Mouse (Mus musculus): ENCODE data around the gene Pabpc6. TPM values are rescaled to one million over a fixed set of nuclear protein-coding genes. Genes with fewer than 3 reads are reported as not detected.

Gene Pabpc6
- polyA plus RNA-seq (2014; fragmentation: Nextera tagmentation; extraction: Ambion mirVana) = not detected in 2 replicates

DNA sequence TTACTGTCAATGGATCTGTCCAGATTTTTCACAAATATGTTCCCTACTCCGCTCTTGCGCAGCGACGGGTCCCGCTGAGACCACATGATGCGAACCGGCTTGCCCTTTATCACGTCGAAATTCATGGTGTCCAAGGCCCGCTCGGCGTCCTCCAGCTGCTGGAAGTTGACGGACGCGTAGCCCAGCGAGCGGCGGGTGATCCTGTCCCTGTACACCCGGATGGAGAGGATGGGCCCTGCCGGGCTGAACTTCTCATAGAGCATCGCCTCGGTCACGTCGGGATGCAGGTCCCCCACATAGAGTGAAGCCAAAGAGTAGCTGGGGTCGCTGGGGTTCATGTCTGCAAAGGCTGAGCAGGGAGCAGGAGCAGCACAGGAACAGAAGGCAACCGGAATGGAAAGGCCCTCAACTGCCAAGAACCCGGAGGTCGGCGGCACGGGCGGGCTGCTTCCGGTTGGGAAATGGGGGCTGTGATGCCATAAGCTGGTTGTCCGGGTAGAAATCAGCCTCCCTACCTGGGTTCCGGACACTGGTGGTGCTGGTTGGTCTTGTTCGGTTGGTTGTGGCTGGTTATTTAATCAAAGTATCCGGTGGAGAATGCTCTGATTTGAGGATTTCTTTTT, at the start of gene Pabpc6:
Pabpc6 (minus strand) TSS at position 435 of the 623 bp plus-strand sequence.
- H3K4me3 ChIP-seq (ENCODE audit: low read depth, low read length) = no peak within 1 kb of the TSS
- H3K9ac ChIP-seq (ENCODE audit: low read length) = no peak within 1 kb of the TSS
- no peaks in the 10 kb centered on the region for H3K27me3 ChIP-seq (replicated peaks; ENCODE audit: control insufficient read depth, insufficient read depth, low read length)
- no peak within 1 kb of the TSS for H3K27ac ChIP-seq (ENCODE audit: low read depth)
- DNase-seq (ENCODE audit: low spot score) = no peak
- no peak within 1 kb of the TSS for H3K4me2 ChIP-seq (ENCODE audit: low read length)
- no peaks in the 10 kb centered on the region for H3K36me3 ChIP-seq (ENCODE audit: control insufficient read depth, insufficient read depth, low read length)
- H3K9me3 ChIP-seq (ENCODE audit: control insufficient read depth, low read length) = no peaks in the 10 kb centered on the region
- 91% methylated on average over 36 of the region's 36 CpGs for WGBS
- no peak for ATAC-seq (replicated peaks; ENCODE audit: low FRiP score, low TSS enrichment, low read depth)
- no peaks in the 10 kb centered on the region for H3K4me1 ChIP-seq (replicated peaks; ENCODE audit: control insufficient read depth, insufficient read depth, low read length)

DNA sequence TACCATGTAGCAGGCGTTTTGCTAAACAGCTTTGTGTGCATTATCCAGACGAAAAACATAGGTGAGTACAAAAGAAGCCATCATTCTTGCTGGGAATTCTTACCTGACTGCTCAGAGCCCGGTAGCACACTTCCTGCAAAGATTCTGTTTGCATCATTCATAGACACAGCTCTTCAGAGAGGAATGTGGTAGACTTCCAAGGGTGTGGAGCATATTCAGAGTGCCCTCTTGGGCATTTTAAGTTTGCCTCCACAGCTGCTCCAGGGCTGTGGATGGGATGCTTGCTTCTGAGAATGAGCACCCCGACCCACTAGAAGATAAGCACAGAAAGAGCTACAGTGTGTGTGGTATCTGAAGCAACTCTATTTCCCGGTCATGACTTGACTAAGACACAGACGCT, 41.4 kb upstream of the Pabpc6 start:
- Histone ChIP-seq H3K27ac (ENCODE audit: low read depth) (no peak overlapping the region), H3K9ac (ENCODE audit: low read length) (no peak overlapping the region), H3K4me1 (replicated peaks; ENCODE audit: control insufficient read depth, insufficient read depth, low read length) (no peaks in the 10 kb centered on the region), H3K27me3 (replicated peaks; ENCODE audit: control insufficient read depth, insufficient read depth, low read length) (no peaks in the 10 kb centered on the region), H3K4me2 (ENCODE audit: low read length) (no peak overlapping the region), H3K36me3 (ENCODE audit: control insufficient read depth, insufficient read depth, low read length) (no peaks in the 10 kb centered on the region), H3K9me3 (ENCODE audit: control insufficient read depth, low read length) (no peaks in the 10 kb centered on the region), H3K4me3 (ENCODE audit: low read depth, low read length) (no peak overlapping the region)
- WGBS = 82% methylated on average over 6 of the region's 6 CpGs
- ATAC-seq (replicated peaks; ENCODE audit: low FRiP score, low TSS enrichment, low read depth) (no peak), DNase-seq (ENCODE audit: low spot score) (no peak)

- no peak overlapping the region for H3K27ac ChIP-seq (ENCODE audit: low read depth)
Measured at GRCm38 (mm10) chr17:9708888-9709287, 39.4 kb upstream of the Pabpc6 start.

DNA sequence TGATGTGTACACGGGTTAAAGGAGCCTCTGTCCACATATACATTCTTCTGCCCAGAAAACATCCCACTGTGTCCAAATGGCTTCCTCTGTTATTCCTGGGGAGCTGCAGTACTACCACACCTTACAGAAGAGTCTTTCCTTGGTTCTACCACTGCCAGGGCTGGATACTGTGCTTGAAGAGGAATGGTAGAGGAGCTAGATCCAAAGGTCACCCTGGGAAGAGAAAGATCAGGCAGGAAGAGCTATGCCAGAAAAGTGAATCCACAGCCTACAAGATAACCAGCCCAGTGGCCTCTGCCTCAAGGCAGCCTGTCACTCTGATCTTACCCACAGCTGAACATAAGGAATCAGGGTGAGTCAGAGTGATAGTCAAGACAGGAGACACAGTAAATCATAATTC, 37.8 kb upstream of the Pabpc6 start:
- Histone ChIP-seq H3K27me3 (replicated peaks; ENCODE audit: control insufficient read depth, insufficient read depth, low read length) (no peaks in the 10 kb centered on the region), H3K4me2 (ENCODE audit: low read length) (no peak overlapping the region), H3K9me3 (ENCODE audit: control insufficient read depth, low read length) (no peaks in the 10 kb centered on the region), H3K9ac (ENCODE audit: low read length) (no peak overlapping the region), H3K4me1 (replicated peaks; ENCODE audit: control insufficient read depth, insufficient read depth, low read length) (no peaks in the 10 kb centered on the region), H3K27ac (ENCODE audit: low read depth) (no peak overlapping the region), H3K36me3 (ENCODE audit: control insufficient read depth, insufficient read depth, low read length) (no peaks in the 10 kb centered on the region), H3K4me3 (ENCODE audit: low read depth, low read length) (no peak overlapping the region)
- ATAC-seq (replicated peaks; ENCODE audit: low FRiP score, low TSS enrichment, low read depth) (no peak), DNase-seq (ENCODE audit: low spot score) (no peak)
- 56% methylated on average over 1 of the region's 1 CpGs for WGBS

More at GRCm38 (mm10) chr17:9708888-9709287, 39.4 kb upstream of the Pabpc6 start:
- WGBS = 95% methylated on average over 3 of the region's 3 CpGs
- Histone ChIP-seq H3K4me1 (replicated peaks; ENCODE audit: control insufficient read depth, insufficient read depth, low read length) (no peaks in the 10 kb centered on the region), H3K36me3 (ENCODE audit: control insufficient read depth, insufficient read depth, low read length) (no peaks in the 10 kb centered on the region), H3K4me3 (ENCODE audit: low read depth, low read length) (no peak overlapping the region), H3K9me3 (ENCODE audit: control insufficient read depth, low read length) (no peaks in the 10 kb centered on the region), H3K4me2 (ENCODE audit: low read length) (no peak overlapping the region), H3K27me3 (replicated peaks; ENCODE audit: control insufficient read depth, insufficient read depth, low read length) (no peaks in the 10 kb centered on the region), H3K9ac (ENCODE audit: low read length) (no peak overlapping the region)
- DNase-seq (ENCODE audit: low spot score) = no peak
- no peak for ATAC-seq (replicated peaks; ENCODE audit: low FRiP score, low TSS enrichment, low read depth)

DNA sequence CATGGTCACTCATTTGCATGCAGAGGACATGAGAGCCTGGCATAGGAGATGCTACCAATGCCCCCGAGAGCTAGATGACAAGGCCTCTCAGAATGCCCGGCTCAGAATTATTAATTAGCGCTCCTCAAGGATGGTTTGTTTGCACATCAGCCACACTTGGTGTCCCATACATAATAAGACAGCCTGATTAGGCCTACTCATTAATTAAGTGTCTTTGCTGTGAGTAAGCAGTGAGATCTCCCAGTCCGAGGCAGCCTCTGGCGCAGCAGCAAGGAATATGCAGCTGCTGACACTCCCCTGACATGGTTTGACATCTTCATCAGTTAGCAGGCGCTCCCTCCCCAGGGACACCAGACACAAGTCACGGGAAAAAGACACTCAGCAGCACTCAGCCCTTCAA, 28.2 kb upstream of the Pabpc6 start:
- ATAC-seq (replicated peaks; ENCODE audit: low FRiP score, low TSS enrichment, low read depth) = no peak
- Histone ChIP-seq H3K36me3 (ENCODE audit: control insufficient read depth, insufficient read depth, low read length) (no peaks in the 10 kb centered on the region), H3K9me3 (ENCODE audit: control insufficient read depth, low read length) (no peaks in the 10 kb centered on the region), H3K4me1 (replicated peaks; ENCODE audit: control insufficient read depth, insufficient read depth, low read length) (no peaks in the 10 kb centered on the region), H3K9ac (ENCODE audit: low read length) (no peak overlapping the region), H3K27ac (ENCODE audit: low read depth) (no peak overlapping the region), H3K27me3 (replicated peaks; ENCODE audit: control insufficient read depth, insufficient read depth, low read length) (no peaks in the 10 kb centered on the region), H3K4me2 (ENCODE audit: low read length) (no peak overlapping the region), H3K4me3 (ENCODE audit: low read depth, low read length) (no peak overlapping the region)
- 65% methylated on average over 7 of the region's 7 CpGs for WGBS
- DNase-seq (ENCODE audit: low spot score) = no peak

DNA sequence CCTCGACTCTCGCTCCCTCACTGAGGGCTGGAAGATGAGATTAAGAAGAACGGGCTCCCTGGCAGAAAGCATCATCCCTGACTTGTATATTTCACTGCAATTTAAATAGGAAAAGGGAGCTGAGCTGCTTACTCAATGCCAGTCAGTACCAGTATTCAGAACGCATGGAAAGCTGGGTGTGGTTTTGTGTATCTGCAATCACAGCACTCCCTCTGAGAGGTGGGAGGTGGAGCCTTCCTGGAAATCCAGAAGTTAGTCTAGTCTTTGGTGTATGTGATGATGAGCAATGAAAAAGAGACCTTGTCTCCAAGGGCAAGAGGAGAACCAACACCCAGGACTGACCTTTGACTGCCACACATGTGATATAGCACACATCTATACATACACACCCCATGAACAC, 21.7 kb upstream of the Pabpc6 start:
- 69% methylated on average over 4 of the region's 4 CpGs for WGBS
- Histone ChIP-seq H3K9me3 (ENCODE audit: control insufficient read depth, low read length) (no peaks in the 10 kb centered on the region), H3K4me2 (ENCODE audit: low read length) (no peak overlapping the region), H3K27ac (ENCODE audit: low read depth) (no peak overlapping the region), H3K4me3 (ENCODE audit: low read depth, low read length) (no peak overlapping the region), H3K36me3 (ENCODE audit: control insufficient read depth, insufficient read depth, low read length) (no peaks in the 10 kb centered on the region), H3K27me3 (replicated peaks; ENCODE audit: control insufficient read depth, insufficient read depth, low read length) (no peaks in the 10 kb centered on the region), H3K4me1 (replicated peaks; ENCODE audit: control insufficient read depth, insufficient read depth, low read length) (no peaks in the 10 kb centered on the region), H3K9ac (ENCODE audit: low read length) (no peak overlapping the region)
- ATAC-seq (replicated peaks; ENCODE audit: low FRiP score, low TSS enrichment, low read depth) (no peak), DNase-seq (ENCODE audit: low spot score) (no peak)

- Histone ChIP-seq H3K4me2 (ENCODE audit: low read length) (no peak overlapping the region), H3K9me3 (ENCODE audit: control insufficient read depth, low read length) (no peaks in the 10 kb centered on the region), H3K9ac (ENCODE audit: low read length) (no peak overlapping the region), H3K4me3 (ENCODE audit: low read depth, low read length) (no peak overlapping the region), H3K27ac (ENCODE audit: low read depth) (no peak overlapping the region), H3K36me3 (ENCODE audit: control insufficient read depth, insufficient read depth, low read length) (no peaks in the 10 kb centered on the region), H3K27me3 (replicated peaks; ENCODE audit: control insufficient read depth, insufficient read depth, low read length) (no peaks in the 10 kb centered on the region), H3K4me1 (replicated peaks; ENCODE audit: control insufficient read depth, insufficient read depth, low read length) (no peaks in the 10 kb centered on the region)
- ATAC-seq (replicated peaks; ENCODE audit: low FRiP score, low TSS enrichment, low read depth) (no peak), DNase-seq (ENCODE audit: low spot score) (no peak)
- 66% methylated on average over 4 of the region's 4 CpGs for WGBS
Measured at GRCm38 (mm10) chr17:9683539-9684155, 14.1 kb upstream of the Pabpc6 start.

- Histone ChIP-seq H3K4me1 (replicated peaks; ENCODE audit: control insufficient read depth, insufficient read depth, low read length) (no peaks in the 10 kb centered on the region), H3K36me3 (ENCODE audit: control insufficient read depth, insufficient read depth, low read length) (no peaks in the 10 kb centered on the region), H3K4me2 (ENCODE audit: low read length) (no peak overlapping the region), H3K9me3 (ENCODE audit: control insufficient read depth, low read length) (no peaks in the 10 kb centered on the region), H3K27ac (ENCODE audit: low read depth) (no peak overlapping the region), H3K4me3 (ENCODE audit: low read depth, low read length) (no peak overlapping the region), H3K9ac (ENCODE audit: low read length) (no peak overlapping the region), H3K27me3 (replicated peaks; ENCODE audit: control insufficient read depth, insufficient read depth, low read length) (no peaks in the 10 kb centered on the region)
- ATAC-seq (replicated peaks; ENCODE audit: low FRiP score, low TSS enrichment, low read depth) (no peak), DNase-seq (ENCODE audit: low spot score) (no peak)
- 71% methylated on average over 8 of the region's 8 CpGs for WGBS
Measured at GRCm38 (mm10) chr17:9680741-9681140, 11.2 kb upstream of the Pabpc6 start.

- no peak for ATAC-seq (replicated peaks; ENCODE audit: low FRiP score, low TSS enrichment, low read depth)
- WGBS = 56% methylated on average over 6 of the region's 6 CpGs
- no peak overlapping the region for H3K4me2 ChIP-seq (ENCODE audit: low read length)
Measured at GRCm38 (mm10) chr17:9675175-9675789, 5.8 kb upstream of the Pabpc6 start.

More at GRCm38 (mm10) chr17:9675175-9675789, 5.8 kb upstream of the Pabpc6 start:
- no peak for DNase-seq (ENCODE audit: low spot score)
- H3K36me3 ChIP-seq (ENCODE audit: control insufficient read depth, insufficient read depth, low read length) = no peaks in the 10 kb centered on the region
- H3K27me3 ChIP-seq (replicated peaks; ENCODE audit: control insufficient read depth, insufficient read depth, low read length) = no peaks in the 10 kb centered on the region
- no peak overlapping the region for H3K9ac ChIP-seq (ENCODE audit: low read length)
- no peaks in the 10 kb centered on the region for H3K4me1 ChIP-seq (replicated peaks; ENCODE audit: control insufficient read depth, insufficient read depth, low read length)
- no peak overlapping the region for H3K27ac ChIP-seq (ENCODE audit: low read depth)
- no peak overlapping the region for H3K4me3 ChIP-seq (ENCODE audit: low read depth, low read length)
- H3K9me3 ChIP-seq (ENCODE audit: control insufficient read depth, low read length) = no peaks in the 10 kb centered on the region

All from intestine, embryonic 14.5 days (tissue).